25 mouse cellular contexts compared by ENCODE assay signal in the genomic region with DNA sequence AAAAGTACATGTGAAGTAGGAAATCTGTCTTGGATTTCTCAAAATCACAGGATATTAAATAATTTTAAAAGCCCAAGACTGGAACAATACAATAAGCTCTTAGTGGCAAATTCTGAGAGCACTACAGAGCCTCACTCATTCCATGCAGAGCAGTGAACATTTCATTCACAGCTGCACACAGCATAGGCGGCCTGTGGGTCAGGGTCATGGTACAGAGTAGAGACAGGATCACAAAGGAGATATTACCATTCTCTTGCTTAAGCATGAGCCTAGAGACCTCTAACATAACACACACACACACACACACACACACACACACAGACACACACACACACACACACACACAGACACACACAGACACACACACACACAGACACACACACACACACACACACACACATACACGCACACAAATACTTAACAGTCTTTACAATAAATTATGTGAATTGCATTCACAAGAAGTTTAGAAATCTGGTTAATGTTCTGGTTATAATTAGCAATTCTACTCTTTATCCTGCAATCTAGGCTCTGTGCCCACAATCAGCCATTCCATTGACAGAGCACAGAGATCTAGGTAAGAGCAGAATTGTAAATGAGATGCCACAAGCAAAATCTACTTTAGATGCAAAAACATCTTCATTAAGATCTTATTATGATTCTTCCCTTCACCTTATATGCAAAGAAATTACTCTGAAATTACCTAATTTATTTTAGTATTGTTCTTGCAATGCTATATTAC.
DNase-seq lines count a peak whose midpoint lies in the region; ATAC-seq and TF ChIP-seq lines count a peak whose summit lies in the region.
"Had no signal": no experiment of that assay in that cellular context is flagged by ENCODE, and none has a peak within 500 bp of the region (broad histone marks: within the 10 kb centered on the region; RNA-seq: fewer than 3 reads in every experiment).

No protein-coding gene starts in this region.

- no peaks in the 10 kb centered on the region for H3K36me3 ChIP-seq in forebrain, embryonic 14.5 days (ENCODE audit: control insufficient read depth, insufficient read depth, low read length)
- no peaks in the 10 kb centered on the region for H3K36me3 ChIP-seq in forebrain, embryonic 12.5 days (replicated peaks)
- H3K36me3 ChIP-seq in midbrain, postnatal 0 days (ENCODE audit: insufficient read depth, low read length) = no peaks in the 10 kb centered on the region
- no peaks in the 10 kb centered on the region for H3K36me3 ChIP-seq in midbrain, embryonic 13.5 days
- H3K36me3 ChIP-seq in forebrain, postnatal 0 days (ENCODE audit: insufficient read depth) = no peaks in the 10 kb centered on the region
- H3K36me3 ChIP-seq: G1E; heart, embryonic 12.5 days; heart, embryonic 15.5 days; hindbrain, embryonic 10.5 days; hindbrain, embryonic 13.5 days had no signal

- no peaks in the 10 kb centered on the region for H3K9me3 ChIP-seq in forebrain, embryonic 14.5 days (replicated peaks; ENCODE audit: control insufficient read depth, low read length)
- no peaks in the 10 kb centered on the region for H3K9me3 ChIP-seq in forebrain, embryonic 12.5 days
- H3K9me3 ChIP-seq in midbrain, postnatal 0 days (ENCODE audit: low read length) = no peaks in the 10 kb centered on the region
- H3K9me3 ChIP-seq in midbrain, embryonic 13.5 days = no peaks in the 10 kb centered on the region
- H3K9me3 ChIP-seq in forebrain, postnatal 0 days (ENCODE audit: low read length) = no peaks in the 10 kb centered on the region
- H3K9me3 ChIP-seq: G1E; heart, embryonic 12.5 days; heart, embryonic 15.5 days; hindbrain, embryonic 10.5 days; hindbrain, embryonic 13.5 days had no signal

- no peak overlapping the region for H3K4me3 ChIP-seq in forebrain, embryonic 14.5 days (ENCODE audit: low read depth, low read length)
- no peak overlapping the region for H3K4me3 ChIP-seq in forebrain, embryonic 12.5 days (replicated peaks)
- no peak overlapping the region for H3K4me3 ChIP-seq in midbrain, postnatal 0 days (ENCODE audit: low read depth, low read length)
- H3K4me3 ChIP-seq in midbrain, embryonic 13.5 days (replicated peaks) = no peak overlapping the region
- no peak overlapping the region for H3K4me3 ChIP-seq in forebrain, postnatal 0 days (ENCODE audit: low read depth, low read length)
- H3K4me3 ChIP-seq: heart, embryonic 12.5 days; heart, embryonic 15.5 days; hindbrain, embryonic 10.5 days; hindbrain, embryonic 13.5 days had no signal

- H3K4me1 ChIP-seq in forebrain, embryonic 14.5 days (ENCODE audit: control insufficient read depth, insufficient read depth, low read length) = no peaks in the 10 kb centered on the region
- H3K4me1 ChIP-seq in forebrain, embryonic 12.5 days = no peaks in the 10 kb centered on the region
- no peaks in the 10 kb centered on the region for H3K4me1 ChIP-seq in midbrain, postnatal 0 days (ENCODE audit: insufficient read depth, low read length)
- H3K4me1 ChIP-seq in midbrain, embryonic 13.5 days (replicated peaks) = no peaks in the 10 kb centered on the region
- H3K4me1 ChIP-seq in forebrain, postnatal 0 days (ENCODE audit: insufficient read depth) = no peaks in the 10 kb centered on the region
- H3K4me1 ChIP-seq: heart, embryonic 12.5 days; heart, embryonic 15.5 days; hindbrain, embryonic 10.5 days; hindbrain, embryonic 13.5 days had no signal

- DNase-seq in forebrain, embryonic 14.5 days (ENCODE audit: low spot score) = peak; percentile 73
- peak; percentile 14 for DNase-seq in midbrain, postnatal 0 days (ENCODE audit: low spot score)
- peak; percentile 7 for DNase-seq in forebrain, postnatal 0 days
- DNase-seq in layer of hippocampus, adult 9-11 months = no peak
- DNase-seq: adrenal gland, postnatal 10 days; adrenal gland, postnatal 36 days; B cell, adult 2 months; cerebellum, adult 11-12 months; cerebellum, adult 8-10 months; cerebellum, postnatal 14 days; gastrocnemius, postnatal 25 days; heart, adult 18-20 months; heart, postnatal 10 days; heart, postnatal 36 days; kidney, adult 2 months had no signal

- H3K4me2 ChIP-seq in forebrain, embryonic 14.5 days (ENCODE audit: low read length) = no peak overlapping the region
- H3K4me2 ChIP-seq in forebrain, embryonic 12.5 days = no peak overlapping the region
- no peak overlapping the region for H3K4me2 ChIP-seq in midbrain, postnatal 0 days (ENCODE audit: low read depth, low read length, poor library complexity, severe bottlenecking)
- H3K4me2 ChIP-seq in midbrain, embryonic 13.5 days (replicated peaks) = no peak overlapping the region
- H3K4me2 ChIP-seq in forebrain, postnatal 0 days (ENCODE audit: low read depth) = no peak overlapping the region
- H3K4me2 ChIP-seq: heart, embryonic 12.5 days; heart, embryonic 15.5 days; hindbrain, embryonic 13.5 days had no signal

- H3K9ac ChIP-seq in forebrain, embryonic 14.5 days (ENCODE audit: low read length) = no peak overlapping the region
- H3K9ac ChIP-seq in forebrain, embryonic 12.5 days = no peak overlapping the region
- no peak overlapping the region for H3K9ac ChIP-seq in midbrain, postnatal 0 days (replicated peaks; ENCODE audit: low read length, poor library complexity, severe bottlenecking)
- H3K9ac ChIP-seq in midbrain, embryonic 13.5 days (replicated peaks) = no peak overlapping the region
- H3K9ac ChIP-seq in forebrain, postnatal 0 days = no peak overlapping the region
- H3K9ac ChIP-seq: heart, embryonic 12.5 days; heart, embryonic 15.5 days; hindbrain, embryonic 13.5 days had no signal

- peak; percentile 75; the same call in 1 of the 2 replicates for ATAC-seq in forebrain, embryonic 14.5 days
- ATAC-seq in forebrain, embryonic 12.5 days (ENCODE audit: low FRiP score) = no peak
- no peak for ATAC-seq in midbrain, postnatal 0 days (ENCODE audit: low FRiP score)
- ATAC-seq in midbrain, embryonic 13.5 days = no peak
- ATAC-seq in forebrain, postnatal 0 days = no peak
- ATAC-seq: intestine, postnatal 0 days; Patski had no signal

- no peak overlapping the region for H3K27ac ChIP-seq in forebrain, embryonic 14.5 days (ENCODE audit: low read depth, low read length)
- no peak overlapping the region for H3K27ac ChIP-seq in forebrain, embryonic 12.5 days
- no peak overlapping the region for H3K27ac ChIP-seq in midbrain, postnatal 0 days (ENCODE audit: low read depth, low read length)
- H3K27ac ChIP-seq in midbrain, embryonic 13.5 days = no peak overlapping the region
- H3K27ac ChIP-seq in forebrain, postnatal 0 days (ENCODE audit: low read depth, low read length) = no peak overlapping the region
- H3K27ac ChIP-seq: heart, embryonic 15.5 days; hindbrain, embryonic 10.5 days; hindbrain, embryonic 13.5 days had no signal

- no peaks in the 10 kb centered on the region for H3K27me3 ChIP-seq in forebrain, embryonic 14.5 days (replicated peaks; ENCODE audit: control insufficient read depth, insufficient read depth, low read length)
- no peaks in the 10 kb centered on the region for H3K27me3 ChIP-seq in forebrain, embryonic 12.5 days
- no peaks in the 10 kb centered on the region for H3K27me3 ChIP-seq in midbrain, postnatal 0 days (ENCODE audit: insufficient read depth, low read length)
- no peaks in the 10 kb centered on the region for H3K27me3 ChIP-seq in midbrain, embryonic 13.5 days
- H3K27me3 ChIP-seq in forebrain, postnatal 0 days (ENCODE audit: insufficient read depth, low read length) = no peaks in the 10 kb centered on the region
- H3K27me3 ChIP-seq: CH12.LX; heart, embryonic 12.5 days; heart, embryonic 15.5 days; hindbrain, embryonic 13.5 days; Patski had no signal

- TF ChIP-seq CTCF in midbrain, postnatal 0 days (IDR thresholded peaks at IDR 0.05) = no peak
- TF ChIP-seq CTCF in forebrain, postnatal 0 days (IDR thresholded peaks at IDR 0.05; ENCODE audit: low read depth) = no peak

- 43% methylated on average over 2 of the region's 2 CpGs for WGBS in forebrain, embryonic 14.5 days
- 82% methylated on average over 2 of the region's 2 CpGs for WGBS in forebrain, embryonic 12.5 days
- 67% methylated on average over 2 of the region's 2 CpGs for WGBS in midbrain, postnatal 0 days
- 78% methylated on average over 2 of the region's 2 CpGs for WGBS in midbrain, embryonic 13.5 days
- 29% methylated on average over 2 of the region's 2 CpGs for WGBS in forebrain, postnatal 0 days
